Mouse (Mus musculus): ENCODE measurements at regions not wholly inside any gene's neighbourhood (a gene's known extent, or its start where the extent isn't known, plus 50 kb on each side); places are given as distances from the start of the nearest gene placed in this dataset.

DNA sequence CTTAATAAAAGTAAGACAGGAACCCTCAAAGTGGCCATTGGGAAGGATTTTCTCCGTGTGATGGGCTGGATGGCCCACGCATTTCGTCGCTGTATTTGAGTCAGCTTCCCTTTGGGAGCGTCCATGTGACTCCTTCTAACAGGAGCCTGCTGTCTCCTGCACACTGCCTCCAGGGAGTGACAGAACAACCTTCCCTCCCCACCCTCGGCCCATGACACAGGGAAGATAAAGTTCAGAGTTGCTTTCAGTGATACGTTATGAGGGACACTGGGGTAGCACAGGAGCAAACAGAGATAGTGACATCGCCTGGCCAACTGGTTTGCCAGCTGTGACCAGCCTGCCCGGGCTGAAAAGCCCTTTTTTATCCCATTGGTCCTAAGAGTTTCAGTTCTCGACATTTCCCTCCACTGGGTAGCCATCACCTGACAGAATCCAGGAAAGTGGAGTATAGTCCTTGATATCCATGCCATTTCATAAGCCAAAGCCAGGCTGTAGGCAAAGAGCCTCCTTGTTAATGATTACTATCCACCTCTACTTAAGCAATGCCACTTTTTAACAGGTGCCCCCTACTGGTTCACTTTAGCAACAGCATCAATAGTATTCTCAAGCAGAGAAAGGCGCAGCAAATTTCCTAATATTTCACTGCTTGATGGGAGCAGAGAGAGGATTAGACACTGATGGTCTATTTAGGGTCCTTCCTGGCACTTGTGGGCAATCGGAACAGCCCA is 180.5 kb downstream of the Trim29 start:
- peaks cover 2% of the 10 kb centered on the region for H3K4me1 ChIP-seq (ENCODE audit: control insufficient read depth, insufficient read depth, low read length)
- H3K27ac ChIP-seq (ENCODE audit: insufficient read depth, low read length) = no peak overlapping the region
- TF ChIP-seq EP300 (IDR thresholded peaks at IDR 0.05; ENCODE audit: insufficient read depth, low read depth, low read length) = no peak
- TF ChIP-seq CTCF (IDR thresholded peaks at IDR 0.05; ENCODE audit: low read depth, low read length) = no peak
- TF ChIP-seq POLR2A (IDR thresholded peaks at IDR 0.05; ENCODE audit: insufficient read depth, low read length) = no peak
- H3K9me3 ChIP-seq (replicated peaks; ENCODE audit: control insufficient read depth, insufficient read depth, low read length, poor library complexity, severe bottlenecking) = no peaks in the 10 kb centered on the region
- H3K9ac ChIP-seq (ENCODE audit: low read depth, poor library complexity, severe bottlenecking) = no peak overlapping the region
- no peak overlapping the region for H3K4me3 ChIP-seq (ENCODE audit: low read depth, low read length)
- no peaks in the 10 kb centered on the region for H3K36me3 ChIP-seq (ENCODE audit: control insufficient read depth, insufficient read depth, low read length, poor library complexity, severe bottlenecking)
- H3K27me3 ChIP-seq (ENCODE audit: control insufficient read depth, insufficient read depth, low read length, poor library complexity, severe bottlenecking) = no peaks in the 10 kb centered on the region

DNA sequence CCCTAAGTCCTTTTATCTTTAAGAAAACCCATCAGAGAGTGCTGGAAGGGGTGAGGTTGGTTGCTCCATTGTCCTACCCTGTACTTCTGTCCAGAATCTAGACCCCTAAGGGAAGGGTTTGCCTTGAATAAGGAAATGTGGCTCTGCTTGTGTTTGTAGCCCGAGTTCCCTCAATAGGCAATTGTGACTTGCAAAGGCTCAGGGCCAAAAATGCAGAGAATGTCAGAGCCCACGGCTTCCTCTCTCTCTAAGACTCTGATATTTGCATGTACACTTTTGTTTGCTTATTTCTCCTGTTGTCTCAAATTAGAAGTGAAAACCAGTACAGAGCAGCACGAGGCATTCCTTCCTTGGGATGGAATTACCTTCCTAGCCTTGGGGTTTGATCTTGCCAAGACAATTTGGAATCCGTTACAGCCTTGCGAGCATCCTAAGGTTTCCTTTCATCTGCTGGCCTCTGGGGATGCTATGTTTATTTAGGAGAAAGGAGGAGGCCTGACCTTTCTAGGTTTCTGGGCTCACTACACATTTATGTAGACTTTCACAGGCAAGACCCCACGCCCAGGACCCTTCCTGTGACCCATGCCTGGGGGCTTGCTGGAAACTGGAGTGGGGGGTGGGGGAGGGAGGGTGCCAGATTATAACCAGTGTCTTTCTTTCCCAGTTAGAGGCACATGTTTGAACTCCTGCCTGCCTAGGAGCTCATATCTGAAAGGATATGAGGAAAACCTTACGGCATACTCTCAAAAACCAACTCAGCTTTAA is 181.8 kb downstream of the Trim29 start:
- Histone ChIP-seq H3K9me3 (replicated peaks; ENCODE audit: control insufficient read depth, insufficient read depth, low read length, poor library complexity, severe bottlenecking) (no peaks in the 10 kb centered on the region), H3K9ac (ENCODE audit: low read depth, poor library complexity, severe bottlenecking) (no peak overlapping the region), H3K27ac (ENCODE audit: insufficient read depth, low read length) (peak overlapping the region; percentile 62), H3K36me3 (ENCODE audit: control insufficient read depth, insufficient read depth, low read length, poor library complexity, severe bottlenecking) (no peaks in the 10 kb centered on the region), H3K4me1 (ENCODE audit: control insufficient read depth, insufficient read depth, low read length) (peaks cover 2% of the 10 kb centered on the region), H3K4me3 (ENCODE audit: low read depth, low read length) (no peak overlapping the region), H3K27me3 (ENCODE audit: control insufficient read depth, insufficient read depth, low read length, poor library complexity, severe bottlenecking) (no peaks in the 10 kb centered on the region)
- TF ChIP-seq CTCF (IDR thresholded peaks at IDR 0.05; ENCODE audit: low read depth, low read length) (no peak), EP300 (IDR thresholded peaks at IDR 0.05; ENCODE audit: insufficient read depth, low read depth, low read length) (peak; percentile 61; the same call in 1 of the 2 replicates), POLR2A (IDR thresholded peaks at IDR 0.05; ENCODE audit: insufficient read depth, low read length) (no peak)

GRCm38 (mm10) chr9:43498596-43498995 is 187.9 kb downstream of the Trim29 start:
- Histone ChIP-seq H3K27me3 (ENCODE audit: control insufficient read depth, insufficient read depth, low read length, poor library complexity, severe bottlenecking) (no peaks in the 10 kb centered on the region), H3K4me3 (ENCODE audit: low read depth, low read length) (no peak overlapping the region), H3K36me3 (ENCODE audit: control insufficient read depth, insufficient read depth, low read length, poor library complexity, severe bottlenecking) (no peaks in the 10 kb centered on the region), H3K9ac (ENCODE audit: low read depth, poor library complexity, severe bottlenecking) (no peak overlapping the region), H3K4me1 (ENCODE audit: control insufficient read depth, insufficient read depth, low read length) (peaks cover 2% of the 10 kb centered on the region), H3K9me3 (replicated peaks; ENCODE audit: control insufficient read depth, insufficient read depth, low read length, poor library complexity, severe bottlenecking) (no peaks in the 10 kb centered on the region), H3K27ac (ENCODE audit: insufficient read depth, low read length) (no peak overlapping the region)
- TF ChIP-seq CTCF (IDR thresholded peaks at IDR 0.05; ENCODE audit: low read depth, low read length) = no peak
- no peak for TF ChIP-seq EP300 (IDR thresholded peaks at IDR 0.05; ENCODE audit: insufficient read depth, low read depth, low read length)
- TF ChIP-seq POLR2A (IDR thresholded peaks at IDR 0.05; ENCODE audit: insufficient read depth, low read length) = no peak

DNA sequence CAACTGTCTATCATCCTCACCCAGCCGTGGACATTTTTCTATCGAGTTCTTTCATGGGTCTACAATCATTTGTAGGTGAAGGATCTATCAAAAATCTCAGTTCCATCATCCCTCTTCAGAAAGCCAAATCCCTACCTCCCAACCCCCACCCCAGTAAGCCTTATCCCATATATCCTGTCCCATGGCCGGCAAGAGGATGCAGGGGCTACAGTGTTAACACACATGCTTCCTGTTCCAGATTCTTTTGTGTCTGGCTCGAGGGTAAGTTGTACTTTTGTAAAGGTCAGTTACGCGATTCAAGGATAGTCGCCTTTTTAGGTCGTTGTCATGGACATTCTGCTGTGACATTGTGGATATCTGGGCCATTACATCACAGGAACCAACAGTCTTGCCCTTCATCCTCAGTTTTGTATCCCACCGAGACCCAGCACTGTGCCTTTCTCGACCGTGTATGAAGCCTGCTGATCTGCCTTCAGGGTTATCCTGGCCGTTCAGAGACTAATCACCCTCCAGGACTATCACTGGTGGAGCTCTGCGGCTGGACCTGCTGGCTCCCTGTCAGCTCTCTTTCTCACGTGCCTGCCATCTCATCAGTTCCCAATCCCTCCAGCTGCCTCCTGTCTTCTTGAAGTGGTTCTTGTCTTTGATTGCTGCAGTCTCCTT is 193.8 kb downstream of the Trim29 start:
- no peak overlapping the region for H3K4me3 ChIP-seq (ENCODE audit: low read depth, low read length)
- no peak overlapping the region for H3K27ac ChIP-seq (ENCODE audit: insufficient read depth, low read length)
- H3K27me3 ChIP-seq (ENCODE audit: control insufficient read depth, insufficient read depth, low read length, poor library complexity, severe bottlenecking) = no peaks in the 10 kb centered on the region
- no peaks in the 10 kb centered on the region for H3K4me1 ChIP-seq (ENCODE audit: control insufficient read depth, insufficient read depth, low read length)
- no peaks in the 10 kb centered on the region for H3K9me3 ChIP-seq (replicated peaks; ENCODE audit: control insufficient read depth, insufficient read depth, low read length, poor library complexity, severe bottlenecking)
- no peak overlapping the region for H3K9ac ChIP-seq (ENCODE audit: low read depth, poor library complexity, severe bottlenecking)
- no peaks in the 10 kb centered on the region for H3K36me3 ChIP-seq (ENCODE audit: control insufficient read depth, insufficient read depth, low read length, poor library complexity, severe bottlenecking)
- TF ChIP-seq EP300 (IDR thresholded peaks at IDR 0.05; ENCODE audit: insufficient read depth, low read depth, low read length) (no peak), CTCF (IDR thresholded peaks at IDR 0.05; ENCODE audit: low read depth, low read length) (no peak), POLR2A (IDR thresholded peaks at IDR 0.05; ENCODE audit: insufficient read depth, low read length) (no peak)

GRCm38 (mm10) chr9:43505856-43506255 is 195.2 kb downstream of the Trim29 start:
- no peak overlapping the region for H3K9ac ChIP-seq (ENCODE audit: low read depth, poor library complexity, severe bottlenecking)
- TF ChIP-seq CTCF (IDR thresholded peaks at IDR 0.05; ENCODE audit: low read depth, low read length) (no peak), POLR2A (IDR thresholded peaks at IDR 0.05; ENCODE audit: insufficient read depth, low read length) (no peak), EP300 (IDR thresholded peaks at IDR 0.05; ENCODE audit: insufficient read depth, low read depth, low read length) (no peak)
- no peaks in the 10 kb centered on the region for H3K27me3 ChIP-seq (ENCODE audit: control insufficient read depth, insufficient read depth, low read length, poor library complexity, severe bottlenecking)
- H3K9me3 ChIP-seq (replicated peaks; ENCODE audit: control insufficient read depth, insufficient read depth, low read length, poor library complexity, severe bottlenecking) = no peaks in the 10 kb centered on the region
- H3K27ac ChIP-seq (ENCODE audit: insufficient read depth, low read length) = no peak overlapping the region
- no peak overlapping the region for H3K4me3 ChIP-seq (ENCODE audit: low read depth, low read length)
- H3K4me1 ChIP-seq (ENCODE audit: control insufficient read depth, insufficient read depth, low read length) = no peaks in the 10 kb centered on the region
- no peaks in the 10 kb centered on the region for H3K36me3 ChIP-seq (ENCODE audit: control insufficient read depth, insufficient read depth, low read length, poor library complexity, severe bottlenecking)
